ENCODE assay signal across 8 mouse cellular contexts in genomic region chr10:99106703-99107631, GRCm38 (mm10). TPM values are rescaled to one million over a fixed set of nuclear protein-coding genes. Genes with fewer than 3 reads are reported as not detected.
DNase-seq lines count a peak whose midpoint lies in the region; ATAC-seq and TF ChIP-seq lines count a peak whose summit lies in the region.

TSS of gene Poc1b (plus strand) at chr10:99107036.

- peak; percentile 90 for ATAC-seq in heart, embryonic 11.5 days (replicated peaks; ENCODE audit: insufficient number of reproducible peaks, low FRiP score, low TSS enrichment)
- ATAC-seq in kidney, embryonic 16.5 days (ENCODE audit: low FRiP score, low TSS enrichment) = peak; percentile 94
- ATAC-seq in liver, embryonic 12.5 days = peak; percentile 92
- ATAC-seq in stomach, embryonic 14.5 days (ENCODE audit: insufficient number of reproducible peaks, insufficient read depth, low FRiP score, low read depth) = peak; percentile 91

- WGBS in heart, embryonic 11.5 days (ENCODE audit: insufficient replicate concordance) = under 1% methylated on average over 96 of the region's 106 CpGs
- WGBS in kidney, embryonic 16.5 days = under 1% methylated on average over 105 of the region's 106 CpGs
- under 1% methylated on average over 105 of the region's 106 CpGs for WGBS in liver, embryonic 12.5 days (ENCODE audit: insufficient replicate concordance)
- WGBS in stomach, embryonic 14.5 days = under 1% methylated on average over 87 of the region's 106 CpGs

- DNase-seq in CD4-positive helper T cell, adult 2 months (ENCODE audit: low read depth, low spot score) = peak; percentile 90
- DNase-seq in brain, adult 2 months (ENCODE audit: low read depth, low spot score) = peak; percentile 94
- peak; percentile 52 to 70 for DNase-seq in natural killer cell, adult 2 months (ENCODE audit: low spot score in 2 of 2)

- H3K9ac ChIP-seq in heart, embryonic 11.5 days (ENCODE audit: low read depth, low read length) = peak within 1 kb of the TSS; percentile 88
- peak within 1 kb of the TSS; percentile 92 for H3K9ac ChIP-seq in kidney, embryonic 16.5 days (replicated peaks; ENCODE audit: low read length)
- peak within 1 kb of the TSS; percentile 93 for H3K9ac ChIP-seq in liver, embryonic 12.5 days
- H3K9ac ChIP-seq in stomach, embryonic 14.5 days (replicated peaks; ENCODE audit: low read depth, low read length) = peak within 1 kb of the TSS; percentile 81

- H3K27me3 ChIP-seq in heart, embryonic 11.5 days (ENCODE audit: control insufficient read depth, insufficient read depth, low read length) = no peaks in the 10 kb centered on the region
- no peaks in the 10 kb centered on the region for H3K27me3 ChIP-seq in kidney, embryonic 16.5 days (ENCODE audit: insufficient read depth, low read length)
- H3K27me3 ChIP-seq in liver, embryonic 12.5 days (replicated peaks) = no peaks in the 10 kb centered on the region
- no peaks in the 10 kb centered on the region for H3K27me3 ChIP-seq in stomach, embryonic 14.5 days (ENCODE audit: control insufficient read depth, insufficient read depth, low read length)

- TF ChIP-seq CTCF in embryonic fibroblast, embryonic 13.5 days (IDR thresholded peaks at IDR 0.05; ENCODE audit: borderline replicate concordance, insufficient read depth, low read length) = no peak

- peak within 1 kb of the TSS; percentile 69 for H3K4me3 ChIP-seq in embryonic fibroblast, embryonic 13.5 days (ENCODE audit: insufficient read depth, low read length)
- H3K4me3 ChIP-seq in heart, embryonic 11.5 days (ENCODE audit: low read depth, low read length) = peak within 1 kb of the TSS; percentile 98
- peak within 1 kb of the TSS; percentile 89 for H3K4me3 ChIP-seq in kidney, embryonic 16.5 days (ENCODE audit: low read length)
- peak within 1 kb of the TSS; percentile 96 for H3K4me3 ChIP-seq in liver, embryonic 12.5 days
- peak within 1 kb of the TSS; percentile 97 for H3K4me3 ChIP-seq in stomach, embryonic 14.5 days (ENCODE audit: low read depth, low read length)

- peak within 1 kb of the TSS; percentile 72 for H3K27ac ChIP-seq in embryonic fibroblast, embryonic 13.5 days (ENCODE audit: insufficient read depth, low read length)
- H3K27ac ChIP-seq in heart, embryonic 11.5 days (ENCODE audit: low read depth, low read length) = peak within 1 kb of the TSS; percentile 81
- H3K27ac ChIP-seq in kidney, embryonic 16.5 days (ENCODE audit: low read length) = peak within 1 kb of the TSS; percentile 91
- peak within 1 kb of the TSS; percentile 83 for H3K27ac ChIP-seq in liver, embryonic 12.5 days
- peak within 1 kb of the TSS; percentile 91 for H3K27ac ChIP-seq in stomach, embryonic 14.5 days (ENCODE audit: low read length)

- peaks cover 10% of the 10 kb centered on the region for H3K36me3 ChIP-seq in heart, embryonic 11.5 days (ENCODE audit: control insufficient read depth, insufficient read depth, low read length)
- peaks cover 20% of the 10 kb centered on the region for H3K36me3 ChIP-seq in kidney, embryonic 16.5 days (ENCODE audit: insufficient read depth, low read length)
- peaks cover 28% of the 10 kb centered on the region for H3K36me3 ChIP-seq in liver, embryonic 12.5 days
- peaks cover 7% of the 10 kb centered on the region; the same call in 1 of the 2 replicates for H3K36me3 ChIP-seq in stomach, embryonic 14.5 days (ENCODE audit: control insufficient read depth, insufficient read depth, low read length)

- 0 out of 2 replicates have a peak, but pooled peaks cover 3% of the 10 kb centered on the region for H3K4me1 ChIP-seq in embryonic fibroblast, embryonic 13.5 days (ENCODE audit: control insufficient read depth, insufficient read depth, low read length)
- 0 out of 2 replicates have a peak, but pooled peaks cover 2% of the 10 kb centered on the region for H3K4me1 ChIP-seq in heart, embryonic 11.5 days (ENCODE audit: control insufficient read depth, insufficient read depth, low read length)
- peaks cover 15% of the 10 kb centered on the region for H3K4me1 ChIP-seq in kidney, embryonic 16.5 days (ENCODE audit: insufficient read depth, low read length)
- peaks cover 12% of the 10 kb centered on the region for H3K4me1 ChIP-seq in liver, embryonic 12.5 days
- peaks cover 3% of the 10 kb centered on the region; the same call in 1 of the 2 replicates for H3K4me1 ChIP-seq in stomach, embryonic 14.5 days (ENCODE audit: control insufficient read depth, insufficient read depth, low read length)

- peak within 1 kb of the TSS; percentile 99 for H3K4me2 ChIP-seq in heart, embryonic 11.5 days
- peak within 1 kb of the TSS; percentile 98 for H3K4me2 ChIP-seq in kidney, embryonic 16.5 days (replicated peaks; ENCODE audit: low read depth, low read length)
- H3K4me2 ChIP-seq in liver, embryonic 12.5 days = peak within 1 kb of the TSS; percentile 96
- peak within 1 kb of the TSS; percentile 97 for H3K4me2 ChIP-seq in stomach, embryonic 14.5 days (replicated peaks; ENCODE audit: low read depth, low read length)

- no peaks in the 10 kb centered on the region for H3K9me3 ChIP-seq in heart, embryonic 11.5 days (replicated peaks; ENCODE audit: control insufficient read depth, low read length)
- peaks cover 10% of the 10 kb centered on the region; the same call in 1 of the 2 replicates for H3K9me3 ChIP-seq in kidney, embryonic 16.5 days (ENCODE audit: low read length)
- H3K9me3 ChIP-seq in liver, embryonic 12.5 days (replicated peaks) = peaks cover 5% of the 10 kb centered on the region; the same call in 1 of the 2 replicates
- no peaks in the 10 kb centered on the region for H3K9me3 ChIP-seq in stomach, embryonic 14.5 days (ENCODE audit: control insufficient read depth, low read depth, low read length)

- TF ChIP-seq POLR2A in embryonic fibroblast, embryonic 13.5 days (IDR thresholded peaks at IDR 0.05; ENCODE audit: low read depth, low read length) = no peak

RNA-seq across cellular contexts. Expression of gene Poc1b, which starts in this region (rescaled TPM):
- 12.5 and 21.9 TPM in 2 replicates for polyA plus RNA-seq in embryonic fibroblast, embryonic 13.5 days (2011; ENCODE audit: insufficient read length, low read depth, missing spikeins)
- 10.3 and 14.2 TPM in 2 replicates for polyA plus RNA-seq in heart, embryonic 11.5 days (2014; fragmentation: Nextera tagmentation; extraction: Ambion mirVana)
- 20.6 and 23.9 TPM in 2 replicates for polyA plus RNA-seq in kidney, embryonic 16.5 days (2015; fragmentation: Nextera tagmentation; extraction: Ambion mirVana)
- polyA plus RNA-seq in liver, embryonic 12.5 days (2016; fragmentation: Nextera tagmentation; extraction: Ambion mirVana) = 8.5 and 8.7 TPM in 2 replicates
- polyA plus RNA-seq in stomach, embryonic 14.5 days (2014; fragmentation: Nextera tagmentation; extraction: Ambion mirVana) = 24.9 and 27.4 TPM in 2 replicates

Comparison
In these comparisons a context has a peak if more than half of its experiments do, and no peak if none do; other contexts are left out.
1. Peak in every context shown above with its lines: DNase-seq, ATAC-seq, H3K4me3 ChIP-seq and H3K27ac ChIP-seq.